Mouse (Mus musculus) liver, adult 2 months (tissue): ENCODE data around the gene Dst. TPM values are rescaled to one million over a fixed set of nuclear protein-coding genes. Genes with fewer than 3 reads are reported as not detected.

ENCODE experiments used
- DNase-seq: peaks from one replicate; pipeline ENCODE4 v3.0.0-alpha.2; 2011; ENCODE audit warnings: low read depth, low spot score; ENCODE audit errors: extremely low read depth
- H3K27ac ChIP-seq: fragments of 200-500 bp; replicated peaks from 2 replicates; pipeline ENCODE4 v1.5.1; 2012; ENCODE audit warnings: low read depth, mild to moderate bottlenecking, control low read depth, inconsistent platforms, low read length; ENCODE audit not compliant: insufficient read depth
- H3K27me3 ChIP-seq: fragments of 200-500 bp; 2 replicates; pipeline ENCODE4 v1.6.1; 2012; ENCODE audit warnings: mild to moderate bottlenecking, moderate library complexity, low read length, inconsistent platforms; ENCODE audit not compliant: control insufficient read depth, insufficient read depth
- H3K36me3 ChIP-seq: fragments of 200-500 bp; 2 replicates; pipeline ENCODE4 v1.6.1; 2012; ENCODE audit warnings: low read length, inconsistent platforms; ENCODE audit not compliant: control insufficient read depth, insufficient read depth
- H3K4me1 ChIP-seq: fragments of 200-500 bp; 2 replicates; pipeline ENCODE4 v1.6.1; 2011; ENCODE audit warnings: low read length; ENCODE audit not compliant: control insufficient read depth, insufficient read depth
- H3K4me3 ChIP-seq: fragments of 200-500 bp; 2 replicates; pipeline ENCODE4 v1.5.1; 2011; ENCODE audit warnings: low read depth, mild to moderate bottlenecking, control low read depth, low read length, moderate library complexity; ENCODE audit not compliant: insufficient read depth
- H3K79me2 ChIP-seq: fragments of 200-500 bp; 2 replicates; pipeline ENCODE4 v1.6.1; 2012; ENCODE audit warnings: inconsistent platforms, mild to moderate bottlenecking, low read length, moderate library complexity; ENCODE audit not compliant: control insufficient read depth, insufficient read depth
- H3K9ac ChIP-seq: fragments of 200-500 bp; 2 replicates; pipeline ENCODE4 v1.6.1; 2012; ENCODE audit warnings: low read depth, mild to moderate bottlenecking, control low read depth, inconsistent platforms, low read length
- CTCF ChIP-seq: fragments of 200-500 bp; IDR thresholded peaks from 2 replicates; pipeline ENCODE4 v1.5.1; 2011; ENCODE audit warnings: low read depth, low read length, control low read depth
- POLR2A ChIP-seq: fragments of 200-500 bp; IDR thresholded peaks from 2 replicates; pipeline ENCODE4 v1.6.1; 2011; ENCODE audit warnings: low read length, control low read depth; ENCODE audit not compliant: insufficient read depth; ENCODE audit errors: extremely low read depth
- WGBS: fragments of 180-500 bp; shearing (Covaris S2); methylation state at CpG from one replicate; pipeline ENCODE4 v1.1.7; 2018; 5-methylcytosine and 5-hydroxymethylcytosine counted together
- polyA plus RNA-seq: library from polyadenylated mRNA; depleted of rRNA; stranded (reverse); fragments of >200 nt; gene quantifications from 2 replicates; pipeline ENCODE4 v1.2.3, GENCODE M21; 2012
- total RNA-seq: library from RNA; depleted of rRNA; stranded (reverse); fragments of >200 nt; gene quantifications from 2 replicates; pipeline ENCODE4 v1.2.3, GENCODE M21; 2014

The Dst gene
- total and polyA plus RNA-seq, 2 experiments, result 10.5 to 53.6 TPM

DNA sequence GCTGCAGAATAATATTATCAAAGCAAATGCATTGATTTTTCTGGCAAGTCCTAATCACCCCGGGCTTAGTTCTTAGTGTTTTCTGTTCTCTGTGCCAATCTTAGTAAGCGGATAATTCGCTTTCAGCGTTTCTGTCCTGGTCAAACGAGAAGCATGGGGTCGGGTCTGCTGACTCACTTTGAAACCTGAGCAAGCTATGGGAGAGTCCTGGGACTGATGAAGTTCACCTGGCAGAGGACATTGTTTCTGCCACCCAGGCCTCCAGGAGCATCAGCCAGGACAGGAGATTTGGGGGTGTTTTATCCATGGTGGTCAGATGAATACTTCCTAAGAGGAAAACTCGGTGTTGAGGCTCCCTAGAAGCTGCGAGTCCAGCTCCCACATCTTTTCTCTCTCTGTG, 3.6 kb downstream of the Dst start:
- Histone ChIP-seq H3K79me2 (no peaks in the 10 kb centered on the region), H3K4me3 (no peak overlapping the region), H3K36me3 (no peaks in the 10 kb centered on the region), H3K9ac (no peak overlapping the region), H3K4me1 (no peaks in the 10 kb centered on the region; the same call in 1 of the 2 replicates), H3K27me3 (peaks cover 17% of the 10 kb centered on the region), H3K27ac (no peak overlapping the region)
- WGBS, result 61% methylated on average over 8 of the region's 8 CpGs
- DNase-seq, result no peak
- TF ChIP-seq CTCF (no peak), POLR2A (no peak)

DNA sequence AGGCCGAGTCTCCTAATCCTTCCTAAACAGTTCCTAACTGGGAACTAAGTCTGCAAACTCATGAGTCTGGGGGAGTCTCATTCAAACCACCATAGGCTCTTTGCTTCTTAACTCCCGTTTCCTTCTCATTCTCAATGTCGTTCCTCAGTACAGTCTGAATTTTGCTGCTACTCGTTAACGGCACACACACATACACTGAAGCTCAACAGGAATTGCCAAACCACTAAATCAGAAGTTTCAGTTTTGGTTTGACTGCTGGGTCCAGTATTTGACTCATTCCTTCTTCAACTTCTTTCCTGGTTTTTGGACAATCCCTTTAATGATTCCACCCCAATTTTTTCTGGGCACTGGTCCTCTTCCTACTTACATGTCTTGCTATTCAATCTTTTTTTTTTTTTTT, 8.5 kb downstream of the Dst start:
- Histone ChIP-seq H3K4me3 (no peak overlapping the region), H3K79me2 (no peaks in the 10 kb centered on the region), H3K27me3 (no peaks in the 10 kb centered on the region), H3K27ac (no peak overlapping the region), H3K4me1 (no peaks in the 10 kb centered on the region), H3K9ac (no peak overlapping the region), H3K36me3 (no peaks in the 10 kb centered on the region)
- WGBS, result 87% methylated on average over 5 of the region's 5 CpGs
- peak; percentile 8 for DNase-seq
- TF ChIP-seq CTCF, result no peak
- no peak for TF ChIP-seq POLR2A

DNA sequence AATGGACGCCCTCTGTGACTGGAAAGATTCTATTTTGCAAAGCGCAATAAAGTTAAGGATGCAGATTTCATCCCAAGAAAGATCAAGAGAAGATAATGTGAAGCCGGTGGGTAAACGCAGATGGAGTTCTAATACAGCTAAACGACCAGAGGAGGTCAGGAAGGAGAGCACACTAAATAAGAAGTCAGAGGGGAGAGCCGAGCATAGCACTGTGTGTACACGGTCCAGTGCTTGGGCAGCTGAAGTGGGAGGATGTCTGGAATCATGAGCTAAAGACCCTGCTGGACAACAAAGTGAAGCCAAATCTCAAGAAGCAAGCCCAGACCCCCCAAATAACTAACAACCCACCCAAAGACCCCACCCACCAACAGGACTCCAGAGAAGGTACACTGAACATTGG, 14.9 kb downstream of the Dst start:
- WGBS, result 75% methylated on average over 7 of the region's 7 CpGs
- H3K9ac ChIP-seq, result no peak overlapping the region
- TF ChIP-seq POLR2A (no peak), CTCF (no peak)

DNA sequence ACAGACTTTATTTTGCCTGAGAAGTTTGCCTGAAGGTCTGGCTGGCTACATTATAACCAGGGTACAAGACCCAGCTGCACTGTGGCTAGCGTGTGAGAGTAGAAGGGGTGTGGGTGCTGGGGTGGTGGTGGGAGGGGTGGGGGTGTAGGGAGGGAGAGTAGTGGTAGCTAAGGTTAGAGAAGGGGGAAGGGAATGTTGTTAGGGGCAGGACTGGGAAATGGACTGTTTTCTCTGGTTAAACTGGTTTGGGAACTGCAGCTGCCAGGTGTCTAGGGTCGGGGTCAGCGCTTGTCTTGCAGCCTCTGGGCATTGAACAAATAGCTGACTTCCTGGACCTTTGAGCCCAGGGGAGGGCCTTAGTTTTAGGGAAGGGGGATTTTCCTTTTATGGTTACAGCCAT, 17.3 kb downstream of the Dst start:
- H3K4me1 ChIP-seq, result no peaks in the 10 kb centered on the region
- no peak overlapping the region for H3K27ac ChIP-seq
- H3K79me2 ChIP-seq, result no peaks in the 10 kb centered on the region
- H3K36me3 ChIP-seq, result no peaks in the 10 kb centered on the region
- no peak overlapping the region for H3K4me3 ChIP-seq
- H3K27me3 ChIP-seq, result no peaks in the 10 kb centered on the region
- no peak overlapping the region for H3K9ac ChIP-seq
- 50% methylated on average over 3 of the region's 3 CpGs for WGBS
- TF ChIP-seq CTCF, result no peak
- TF ChIP-seq POLR2A, result no peak
- DNase-seq, result no peak

More for the DNA sequence above, 14.9 kb downstream of the Dst start:
- Histone ChIP-seq H3K79me2 (no peaks in the 10 kb centered on the region), H3K4me1 (no peaks in the 10 kb centered on the region), H3K27ac (no peak overlapping the region), H3K27me3 (no peaks in the 10 kb centered on the region), H3K4me3 (no peak overlapping the region), H3K36me3 (no peaks in the 10 kb centered on the region)
- DNase-seq, result no peak

DNA sequence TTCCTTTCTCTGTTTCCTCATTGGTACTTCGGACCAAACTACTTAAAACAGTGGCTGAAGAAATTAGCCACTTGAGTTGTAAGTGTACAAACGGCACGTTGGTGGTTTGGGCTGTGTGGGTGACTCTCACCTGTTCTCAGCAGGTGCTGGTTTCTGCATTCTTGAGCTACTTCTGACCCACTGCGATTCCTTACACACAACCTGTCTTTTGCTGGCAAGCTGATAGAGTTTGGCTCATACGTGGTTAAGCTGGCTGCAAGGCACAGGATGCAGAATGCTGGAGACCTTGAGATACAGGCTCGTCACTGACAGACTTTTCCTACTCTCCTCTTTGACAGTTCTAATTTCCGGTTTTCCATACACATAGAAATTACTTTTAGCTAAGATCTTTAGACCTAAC, 19.4 kb downstream of the Dst start:
- DNase-seq, result no peak
- TF ChIP-seq CTCF (no peak), POLR2A (no peak)
- 85% methylated on average over 7 of the region's 7 CpGs for WGBS
- H3K4me3 ChIP-seq, result no peak overlapping the region
- H3K27ac ChIP-seq, result no peak overlapping the region
- no peaks in the 10 kb centered on the region for H3K79me2 ChIP-seq
- no peaks in the 10 kb centered on the region for H3K36me3 ChIP-seq
- H3K9ac ChIP-seq, result no peak overlapping the region
- H3K4me1 ChIP-seq, result no peaks in the 10 kb centered on the region
- no peaks in the 10 kb centered on the region for H3K27me3 ChIP-seq

DNA sequence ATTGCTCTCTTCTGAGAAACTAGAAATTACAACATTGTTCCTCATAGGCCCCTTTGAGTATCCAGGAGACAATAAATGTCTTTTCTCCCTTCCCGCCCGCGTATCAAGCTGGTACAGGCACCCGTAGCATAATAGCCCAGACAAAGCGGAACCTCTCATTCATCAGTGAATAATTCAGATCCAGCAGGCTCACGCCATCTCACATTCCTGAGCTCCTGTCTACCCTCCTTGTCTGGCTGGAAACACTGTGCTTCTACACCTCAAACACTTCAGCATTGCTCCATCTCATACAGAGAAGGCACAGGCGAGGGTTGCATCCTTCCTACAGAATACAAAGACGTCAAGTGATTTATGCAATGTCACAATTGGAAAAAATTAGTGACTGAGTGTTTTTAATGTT, 23.8 kb downstream of the Dst start:
- H3K9ac ChIP-seq, result no peak overlapping the region
- TF ChIP-seq CTCF (no peak), POLR2A (no peak)
- no peak overlapping the region for H3K4me3 ChIP-seq
- H3K27ac ChIP-seq, result no peak overlapping the region
- WGBS, result 96% methylated on average over 8 of the region's 8 CpGs
- H3K36me3 ChIP-seq, result no peaks in the 10 kb centered on the region
- H3K79me2 ChIP-seq, result no peaks in the 10 kb centered on the region
- no peaks in the 10 kb centered on the region for H3K4me1 ChIP-seq
- no peak for DNase-seq
- H3K27me3 ChIP-seq, result no peaks in the 10 kb centered on the region
